Mouse (Mus musculus) kidney, postnatal 36 days (tissue): ENCODE measurements around the gene Adamts2.

Source experiments
- DNase-seq, 2 experiments: peaks; one replicate each; pipeline ENCODE4 v3.0.0; 2021 to 2022; ENCODE audit warnings: mixed read lengths in 2 of 2

Adamts2 gene

DNA sequence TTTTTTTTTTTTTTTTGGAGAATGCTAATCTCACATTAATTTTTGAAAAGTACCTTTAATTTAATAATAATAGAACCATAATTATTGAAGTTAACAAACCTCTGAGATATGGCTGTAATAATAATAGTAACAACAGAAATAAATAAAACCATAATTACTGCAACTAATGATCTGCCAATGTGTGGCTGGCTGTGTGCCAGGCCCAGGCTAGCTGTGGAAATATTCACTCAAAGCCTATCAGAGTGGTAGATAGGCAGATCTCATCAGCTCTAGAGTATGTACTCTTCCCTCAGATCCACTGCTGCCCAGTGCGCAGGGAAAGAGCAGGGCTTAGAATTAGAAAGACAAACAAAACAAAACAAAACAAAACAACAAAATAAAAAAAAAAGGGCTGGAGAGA is 136.6 kb downstream of the Adamts2 start:
- DNase-seq: no peak

DNA sequence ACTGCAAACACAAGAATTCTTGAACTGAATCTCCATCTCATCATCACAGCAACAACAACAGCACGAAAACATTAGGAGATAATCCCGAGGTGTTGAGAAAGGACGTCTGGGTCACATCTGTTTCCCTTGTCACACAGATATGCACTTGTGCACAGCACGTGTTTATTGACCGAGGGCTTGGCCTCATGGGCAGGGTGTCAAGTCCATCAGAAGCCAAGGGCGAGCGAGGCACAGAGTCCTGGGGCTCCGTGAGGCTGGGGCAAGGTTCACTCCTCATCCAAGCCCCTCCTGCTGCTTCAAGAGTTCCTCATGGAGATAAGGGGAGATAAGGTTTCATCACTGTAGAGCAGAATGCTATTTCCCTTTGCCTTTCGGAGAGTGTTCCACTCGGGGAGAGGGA is 137.6 kb downstream of the Adamts2 start:
- peak; percentile 48 to 56 for DNase-seq

DNA sequence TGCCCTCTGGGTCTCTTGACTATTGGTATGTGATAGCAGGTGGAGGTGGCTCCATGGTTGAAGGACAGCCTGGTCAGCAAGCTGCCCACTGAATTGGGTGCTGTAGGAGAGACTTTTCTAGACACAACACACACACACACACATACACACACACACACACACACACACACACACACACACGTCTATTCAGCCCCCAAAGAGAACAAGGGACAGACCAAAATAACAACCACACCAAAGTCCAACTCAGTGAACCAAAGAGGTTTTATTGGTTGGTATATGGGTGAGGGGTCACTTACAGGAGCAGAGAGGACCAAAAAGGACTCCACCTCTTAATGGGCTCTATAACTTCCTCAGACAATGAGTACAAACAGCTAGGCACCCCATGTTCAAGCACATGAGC is 140.3 kb downstream of the Adamts2 start:
- peak; percentile 54 to 56 for DNase-seq

DNA sequence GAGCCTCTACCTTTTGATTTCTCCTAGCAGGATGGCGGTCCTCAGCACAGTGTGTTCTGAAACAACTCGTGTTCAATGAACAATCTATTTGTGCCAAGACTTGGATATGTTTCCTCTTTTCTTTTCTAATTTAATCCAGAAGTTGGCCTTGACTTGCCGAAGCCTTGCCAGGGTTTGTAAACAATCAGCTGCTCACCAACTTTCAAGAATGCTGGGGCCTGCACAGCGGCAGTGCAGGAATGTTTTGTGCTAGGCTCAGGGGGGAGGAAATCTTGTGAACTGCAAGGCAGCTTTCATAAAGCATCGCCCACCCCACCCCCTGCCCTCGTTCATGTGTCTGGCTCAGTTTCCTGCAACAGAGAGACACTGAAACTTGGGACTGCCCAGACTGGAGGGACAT is 143.1 kb downstream of the Adamts2 start:
- DNase-seq: peak in 1 of 2 experiments; percentile 12

- no peak for DNase-seq
These were observed 144.6 kb downstream of the Adamts2 start for GRCm38 (mm10) chr11:50746508-50746907.

GRCm38 (mm10) chr11:50750983-50751585 is 149.2 kb downstream of the Adamts2 start:
- no peak for DNase-seq

- DNase-seq: peak in 1 of 2 experiments; percentile 12
These were observed 155.9 kb downstream of the Adamts2 start for GRCm38 (mm10) chr11:50757741-50758140.

GRCm38 (mm10) chr11:50766461-50766860 is 164.6 kb downstream of the Adamts2 start:
- DNase-seq: no peak

- peak; percentile 36 to 76 for DNase-seq
These were observed 165.2 kb downstream of the Adamts2 start for GRCm38 (mm10) chr11:50767039-50767438.

GRCm38 (mm10) chr11:50768995-50769749 is 167.3 kb downstream of the Adamts2 start:
- peak; percentile 88 to 93 for DNase-seq

DNA sequence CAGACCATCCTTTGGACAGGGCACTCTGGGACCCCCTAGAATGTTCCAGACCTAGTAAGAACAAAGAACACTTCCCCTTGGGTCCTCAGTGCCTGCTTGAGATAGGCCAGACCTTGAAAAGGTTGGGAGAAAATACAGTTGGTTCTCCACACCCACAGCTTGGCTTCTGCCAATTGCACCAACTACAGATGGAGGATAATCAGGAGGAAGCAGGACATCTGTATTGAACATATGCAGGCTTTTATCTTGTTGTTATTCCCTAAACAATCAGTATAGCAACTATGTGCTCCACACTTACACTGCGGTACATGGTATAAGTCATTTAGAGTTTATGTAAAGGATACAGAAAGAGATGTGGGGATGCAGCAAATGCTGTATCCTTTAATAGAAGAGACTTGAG is 169.1 kb downstream of the Adamts2 start:
- DNase-seq: no peak

DNA sequence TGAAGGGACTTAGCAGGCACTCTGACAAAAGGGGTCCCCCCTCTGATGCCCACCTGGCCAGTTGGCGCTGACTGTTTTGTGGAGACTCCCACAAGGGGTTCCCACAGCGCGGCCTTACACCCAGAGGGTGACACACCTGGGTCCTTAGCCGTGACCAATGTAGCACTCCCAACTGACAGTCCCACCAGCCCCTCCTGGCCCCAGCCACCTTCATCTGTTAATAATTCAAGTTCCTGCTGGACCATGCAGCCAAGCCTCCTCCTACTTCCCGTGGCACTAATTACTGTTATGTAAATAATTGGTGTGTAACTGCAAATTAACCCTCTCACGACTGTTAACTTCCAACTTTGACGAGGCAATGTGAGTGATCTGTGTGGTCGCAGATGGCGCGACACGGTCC is 195.8 kb downstream of the Adamts2 start:
- no peak for DNase-seq

DNA sequence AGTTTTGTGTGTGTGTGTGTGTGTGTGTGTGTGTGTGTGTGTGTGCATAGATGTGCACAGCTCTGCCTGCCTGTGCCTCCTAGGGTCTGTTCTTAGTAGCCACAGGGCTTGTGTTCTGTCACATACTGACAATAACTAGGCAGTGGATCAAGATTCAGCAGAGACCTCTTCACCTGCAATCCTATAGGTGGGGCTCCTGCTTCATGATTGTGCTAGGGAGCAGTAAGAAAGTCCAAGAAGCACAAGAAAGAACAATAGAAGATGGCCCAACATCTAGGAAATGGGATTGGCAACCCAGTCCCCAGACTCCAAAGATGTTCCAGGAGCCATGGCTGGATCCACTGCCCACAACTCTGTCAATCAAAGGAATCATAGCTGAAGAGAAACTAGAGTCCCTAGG is 197.0 kb downstream of the Adamts2 start:
- DNase-seq: no peak

DNA sequence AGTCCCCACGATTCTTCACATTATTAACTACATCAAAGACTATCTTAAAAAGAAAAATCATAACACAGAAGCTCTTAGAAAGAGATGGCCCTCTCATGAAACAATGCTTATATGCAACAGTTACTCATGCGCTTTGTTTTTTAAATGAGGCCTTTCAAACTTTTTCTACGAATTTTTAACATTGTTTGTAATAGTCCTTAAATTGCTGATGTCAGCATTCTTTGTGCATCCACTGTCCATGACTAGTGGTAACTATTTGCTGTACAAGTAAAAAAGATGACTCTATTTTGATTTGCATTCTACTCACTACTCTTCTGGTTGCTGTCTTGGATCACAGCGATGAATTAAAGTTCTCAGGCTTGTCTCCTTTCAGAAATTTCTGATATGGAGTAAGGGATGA is 212.3 kb downstream of the Adamts2 start:
- DNase-seq: no peak

- peak; percentile 13 to 17 for DNase-seq
These were observed 224.3 kb downstream of the Adamts2 start for GRCm38 (mm10) chr11:50826214-50826613.

GRCm38 (mm10) chr11:50827010-50827953 is 225.4 kb downstream of the Adamts2 start, which contains the start of gene Zfp354c:
Gene Zfp354c (minus strand): TSS chr11:50827724.
- DNase-seq: peak; percentile 89 to 91

DNA sequence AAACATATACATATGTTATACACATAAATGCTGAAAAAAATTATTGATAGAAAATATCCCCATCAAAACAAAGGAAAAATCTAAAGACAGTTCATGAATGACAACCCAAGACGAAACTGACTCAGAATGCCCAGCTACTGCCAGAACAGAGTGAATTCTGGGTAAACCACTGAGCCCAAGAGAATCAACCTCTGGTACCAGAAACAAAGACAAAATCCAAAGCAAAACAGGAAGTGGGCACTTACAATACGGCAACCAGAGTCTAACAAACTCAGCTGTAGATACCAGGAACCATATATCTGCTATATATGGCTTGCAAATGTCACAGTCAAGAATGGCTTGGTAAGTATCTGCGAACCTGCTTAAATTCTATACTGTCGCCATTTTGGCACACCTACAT is 233.8 kb downstream of the Adamts2 start:
- no peak for DNase-seq

- peak; percentile 97 for DNase-seq
These were observed 239.3 kb downstream of the Adamts2 start, which contains the start of gene Zfp879 for GRCm38 (mm10) chr11:50841023-50841735. Gene Zfp879 (minus strand): TSS chr11:50841552.

DNA sequence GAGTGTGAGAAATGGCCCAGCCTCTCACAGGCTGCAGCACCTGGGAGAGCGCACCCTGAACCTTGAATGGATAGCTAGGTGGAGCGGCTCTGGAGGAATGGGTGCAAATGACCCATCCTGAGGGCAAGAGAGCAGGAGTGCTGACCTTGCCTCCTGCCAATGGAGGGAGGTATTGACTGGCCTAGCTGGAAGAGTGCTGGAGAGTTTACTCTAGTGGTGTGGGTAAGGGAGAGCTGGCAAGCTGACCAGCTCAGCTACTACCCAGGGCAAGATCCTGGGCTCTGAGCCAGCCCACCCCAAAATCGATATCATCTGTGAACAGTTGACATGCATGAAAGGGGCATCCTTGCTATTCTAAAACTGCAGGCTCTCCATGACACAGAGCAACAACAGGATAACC is 244.1 kb downstream of the Adamts2 start:
- no peak for DNase-seq

DNA sequence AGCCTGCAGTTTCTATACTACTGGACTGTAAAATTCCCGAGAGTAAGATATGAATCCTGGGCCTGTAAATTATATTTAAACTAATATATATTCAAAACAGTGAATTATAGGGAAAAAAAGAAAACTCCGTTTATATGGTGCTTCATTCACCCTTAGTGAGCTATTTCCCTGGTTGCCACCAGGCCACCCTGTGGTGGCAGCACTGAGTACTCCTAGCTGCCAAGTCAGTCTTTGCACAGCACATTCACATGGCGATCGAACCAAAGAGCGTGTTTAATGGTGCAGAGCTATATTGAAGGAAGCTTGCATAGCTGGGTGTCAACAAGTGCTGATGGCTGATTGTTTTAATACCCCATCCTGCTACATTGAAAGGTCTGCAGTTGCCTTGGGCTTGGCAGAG is 245.2 kb downstream of the Adamts2 start:
- DNase-seq: no peak

DNA sequence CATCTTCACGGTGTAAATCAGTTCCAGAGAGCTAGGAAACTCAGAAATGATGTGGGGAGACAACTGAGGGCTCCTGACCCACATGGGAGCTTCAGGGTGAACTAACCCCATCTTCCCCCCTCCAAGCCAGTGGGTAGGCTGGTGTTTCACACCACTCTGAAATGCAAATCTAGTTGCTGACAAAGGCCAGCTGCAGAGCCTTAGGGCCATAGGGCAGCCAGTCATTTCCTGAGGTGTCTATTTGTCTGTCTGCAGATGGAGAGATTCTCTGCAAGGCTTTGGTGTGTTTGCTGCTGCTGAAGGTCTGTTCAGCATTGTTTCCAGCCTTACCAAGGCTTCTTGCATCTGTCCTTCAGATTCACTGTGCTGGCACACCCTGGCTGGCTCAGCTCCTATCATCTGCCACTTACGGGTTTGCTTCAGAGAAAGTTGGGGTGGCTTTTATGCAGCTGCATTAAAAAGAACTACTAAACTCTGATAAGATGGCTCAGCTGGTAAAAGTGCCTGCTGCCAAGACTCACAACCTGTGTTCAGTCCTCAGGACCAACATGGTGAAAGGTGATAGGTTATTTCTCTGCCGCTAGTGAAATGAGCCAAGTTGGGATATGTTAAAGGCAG is 246.7 kb downstream of the Adamts2 start:
- no peak for DNase-seq

GRCm38 (mm10) chr11:50849310-50849709 is 247.4 kb downstream of the Adamts2 start:
- no peak for DNase-seq
